Mouse (Mus musculus): ENCODE data around the gene Gpat2. TPM values are rescaled to one million over a fixed set of nuclear protein-coding genes. Genes with fewer than 3 reads are reported as not detected.
A peak's percentile ranks its signal among the peaks of the same experiment; 100 is the strongest.

Gene Gpat2
- total RNA-seq (2021) = not detected
- long read RNA-seq, experiment 1 = 0 reads
- long read RNA-seq, experiment 2 = 0 reads

DNA sequence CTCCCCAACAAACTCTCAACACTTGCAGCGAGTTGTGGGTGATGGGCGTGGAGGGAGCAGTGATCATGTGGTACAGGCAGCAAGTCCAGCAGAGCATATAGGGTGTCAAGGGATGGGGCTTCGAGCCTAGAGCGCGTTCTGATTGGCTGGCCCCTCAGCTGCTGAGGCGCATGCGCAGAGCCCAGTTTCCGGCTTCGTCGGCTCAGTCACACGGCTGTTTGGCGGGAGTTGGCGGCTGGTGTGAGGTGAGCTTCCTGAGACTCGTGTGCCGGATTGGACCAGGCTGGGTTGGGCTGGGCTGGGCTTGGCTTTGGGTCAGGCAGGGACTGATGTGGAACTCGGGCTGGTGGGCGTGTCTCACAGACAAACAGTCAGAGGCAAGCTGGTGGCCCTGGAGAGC lies at the start of gene Gpat2:
TSS of gene Gpat2 (plus strand) at position 223 of the 400 bp plus-strand sequence.
- DNase-seq = no peak
- Histone ChIP-seq H3K4me3 (no peak within 1 kb of the TSS), H3K27ac (no peak within 1 kb of the TSS)
- no peak for TF ChIP-seq CTCF (IDR thresholded peaks at IDR 0.05)
- intact Hi-C loops (cut with DNase I) = no loop called here

- H3K4me3 ChIP-seq = no peak overlapping the region
- no peak for DNase-seq
- peak; percentile 26; the same call in 1 of the 2 replicates for TF ChIP-seq CTCF (IDR thresholded peaks at IDR 0.05)
- no peak overlapping the region for H3K27ac ChIP-seq
- intact Hi-C loops (cut with DNase I) = no loop called here
Measured at GRCm38 (mm10) chr2:127375759-127376341, 49.1 kb upstream of the Gpat2 start.

DNA sequence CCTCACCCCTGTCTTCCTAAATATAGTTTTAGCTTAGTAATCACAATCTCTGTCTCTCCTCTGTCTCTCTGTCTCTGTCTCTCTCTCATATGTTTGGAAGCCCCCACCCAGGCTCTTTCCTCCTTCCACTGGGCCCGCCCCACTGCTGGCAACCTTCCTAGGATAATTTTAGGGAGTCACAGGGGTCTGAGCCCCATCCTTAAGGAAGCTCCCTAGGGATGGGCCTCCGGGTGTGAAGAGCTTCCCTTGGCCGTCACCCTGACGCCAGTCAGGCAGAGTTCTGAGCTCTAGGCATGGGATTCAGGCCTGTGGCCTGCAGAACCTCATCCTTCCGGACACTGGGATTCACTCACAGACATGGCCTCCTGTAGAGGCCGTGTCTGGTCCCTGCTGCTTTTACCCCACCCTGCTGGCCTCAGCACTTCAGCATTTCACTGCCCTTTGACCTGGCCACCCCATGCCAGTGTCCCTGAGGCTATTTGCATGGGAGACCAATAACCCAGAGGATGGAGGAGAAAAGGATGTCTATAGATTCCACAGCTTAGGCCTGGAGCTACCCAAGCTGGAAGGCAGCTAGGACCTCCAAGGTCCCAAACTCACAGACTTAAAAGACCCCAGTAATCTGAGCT lies 48.5 kb upstream of the Gpat2 start:
- no peak for DNase-seq

DNA sequence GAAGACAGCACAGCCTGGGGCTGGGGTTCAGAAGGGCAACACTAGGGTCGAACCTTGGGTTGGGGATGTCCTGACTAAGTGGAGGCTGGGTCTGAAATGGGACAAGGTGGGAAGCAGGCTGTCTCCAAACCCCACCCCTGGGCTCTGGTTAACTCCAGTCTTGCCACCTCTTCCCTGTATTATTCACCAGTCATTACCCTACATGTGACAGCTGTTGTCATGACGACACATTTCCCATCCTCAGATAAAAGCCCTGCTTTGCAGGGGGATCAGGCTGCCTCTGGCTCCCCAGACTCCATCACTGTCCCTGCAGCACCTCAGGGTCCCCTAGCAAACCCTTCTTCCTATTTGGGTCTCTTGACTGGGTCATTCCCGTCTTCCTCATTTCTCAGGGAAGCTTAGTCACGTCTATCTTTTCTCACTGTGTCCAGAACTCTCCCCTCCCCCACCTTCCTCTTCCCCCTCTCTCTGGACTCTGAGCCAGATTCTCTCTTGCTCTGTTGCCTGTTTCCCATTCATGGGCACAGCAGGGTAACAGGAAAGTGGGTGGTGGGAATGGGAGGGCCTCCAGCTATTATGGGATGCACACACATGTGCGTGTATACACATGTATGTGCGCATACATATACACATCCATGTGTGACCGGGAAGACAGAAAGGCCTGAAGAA lies 46.9 kb upstream of the Gpat2 start:
- TF ChIP-seq CTCF (IDR thresholded peaks at IDR 0.05) = no peak
- DNase-seq = no peak
- peak overlapping the region; percentile 65 for H3K27ac ChIP-seq
- H3K4me3 ChIP-seq = no peak overlapping the region
- intact Hi-C loops (cut with DNase I) = no loop called here

More for the DNA sequence above, 48.5 kb upstream of the Gpat2 start:
- no peak for TF ChIP-seq CTCF (IDR thresholded peaks at IDR 0.05)
- Histone ChIP-seq H3K27ac (no peak overlapping the region; the same call in 1 of the 2 replicates), H3K4me3 (no peak overlapping the region)
- intact Hi-C loops (cut with DNase I) = no loop called here

DNA sequence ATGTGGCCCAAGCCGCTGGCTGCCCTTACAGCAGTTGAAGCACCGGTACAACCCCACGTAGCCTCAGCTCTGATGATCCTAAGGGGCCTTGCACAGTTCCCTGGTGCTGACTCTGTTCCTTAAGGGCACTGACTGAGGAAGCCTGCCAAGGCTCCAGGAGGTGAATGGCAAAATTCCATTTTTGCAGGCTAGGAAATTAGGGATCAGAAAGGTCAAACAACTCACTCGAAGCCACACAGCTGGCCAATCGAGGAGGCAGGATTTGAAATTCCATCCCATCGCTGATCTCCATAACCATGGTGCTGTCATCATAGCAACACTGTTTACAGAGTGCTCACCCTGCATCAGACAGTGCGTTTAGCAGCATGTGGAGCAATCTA lies 46.4 kb upstream of the Gpat2 start:
- no peak overlapping the region for H3K4me3 ChIP-seq
- intact Hi-C loops (cut with DNase I) = no loop called here
- H3K27ac ChIP-seq = peak overlapping the region; percentile 65
- no peak for TF ChIP-seq CTCF (IDR thresholded peaks at IDR 0.05)
- DNase-seq = no peak

DNA sequence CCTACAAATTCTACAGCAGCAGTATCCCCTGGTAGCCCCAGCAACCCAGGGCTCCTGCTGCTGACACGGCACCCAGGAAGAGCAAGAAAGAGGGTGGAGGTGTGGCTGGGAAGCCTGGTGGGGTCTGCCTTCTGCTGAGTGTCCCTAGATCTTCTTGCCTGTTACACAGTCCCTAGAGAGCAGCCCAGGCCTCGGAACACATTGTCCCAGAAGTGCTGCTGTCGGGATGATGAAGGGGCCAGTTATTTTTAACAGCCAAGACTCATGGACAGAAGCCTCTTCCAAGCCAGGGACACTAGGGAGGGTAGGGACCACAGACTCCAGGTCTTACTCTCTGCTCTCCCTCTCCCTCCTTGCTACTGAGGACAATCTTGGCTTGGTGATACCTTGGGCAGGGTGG lies 45.7 kb upstream of the Gpat2 start:
- DNase-seq = no peak
- intact Hi-C loops (cut with DNase I) = no loop called here
- no peak for TF ChIP-seq CTCF (IDR thresholded peaks at IDR 0.05)
- Histone ChIP-seq H3K27ac (peak overlapping the region; percentile 65), H3K4me3 (no peak overlapping the region)

DNA sequence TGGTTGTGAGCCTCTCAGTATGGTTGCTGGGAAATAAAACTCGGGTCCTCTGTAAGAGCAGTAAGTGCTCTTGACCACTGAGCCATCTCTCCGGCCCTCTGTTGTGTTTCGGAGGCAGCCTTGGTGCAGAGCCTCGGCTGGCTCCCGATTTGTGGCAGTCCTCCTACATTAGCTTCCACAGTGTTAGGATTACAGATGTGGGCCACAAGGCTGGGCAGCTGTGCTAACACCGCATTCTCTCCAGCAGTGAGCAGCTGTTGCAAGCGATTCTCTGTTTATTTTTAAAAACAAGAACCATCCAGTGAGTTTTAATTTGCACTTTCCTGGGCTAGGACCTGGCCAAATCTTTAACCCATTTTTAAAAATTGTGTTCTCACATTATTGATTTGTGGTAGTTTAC lies 41.1 kb upstream of the Gpat2 start:
- DNase-seq = no peak
- TF ChIP-seq CTCF (IDR thresholded peaks at IDR 0.05) = no peak
- Histone ChIP-seq H3K4me3 (no peak overlapping the region), H3K27ac (no peak overlapping the region)
- intact Hi-C loops (cut with DNase I) = no loop called here

GRCm38 (mm10) chr2:127387521-127387920 lies 37.5 kb upstream of the Gpat2 start:
- DNase-seq = no peak
- TF ChIP-seq CTCF (IDR thresholded peaks at IDR 0.05) = no peak
- H3K4me3 ChIP-seq = no peak overlapping the region
- intact Hi-C loops (cut with DNase I) = no loop called here
- H3K27ac ChIP-seq = no peak overlapping the region

DNA sequence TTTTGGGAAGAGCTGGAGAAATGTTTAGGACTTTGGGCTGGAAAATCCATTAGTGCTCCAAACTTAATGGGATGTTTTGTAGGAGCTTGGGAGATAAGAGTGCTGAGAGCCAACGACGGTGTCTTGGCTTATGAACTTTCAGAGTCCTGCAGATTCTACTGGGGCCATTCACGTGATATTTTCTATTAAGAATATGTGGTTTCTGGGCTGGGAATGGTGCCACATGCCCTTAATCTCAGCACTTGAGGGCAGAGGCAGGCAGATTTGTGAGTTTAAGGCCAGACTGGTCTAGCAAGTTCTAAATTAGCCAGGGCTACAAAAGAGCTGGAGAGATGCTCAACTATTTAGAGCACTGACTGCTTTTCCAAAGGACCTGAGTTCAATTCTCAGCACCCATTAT lies 34.6 kb upstream of the Gpat2 start:
- no peak overlapping the region for H3K27ac ChIP-seq
- no peak for DNase-seq
- intact Hi-C loops (cut with DNase I) = no loop called here
- H3K4me3 ChIP-seq = no peak overlapping the region
- TF ChIP-seq CTCF (IDR thresholded peaks at IDR 0.05) = no peak

- no peak overlapping the region for H3K27ac ChIP-seq
- no peak overlapping the region for H3K4me3 ChIP-seq
- no peak for TF ChIP-seq CTCF (IDR thresholded peaks at IDR 0.05)
- intact Hi-C loops (cut with DNase I) = no loop called here
- no peak for DNase-seq
Measured at GRCm38 (mm10) chr2:127390846-127391245, 34.2 kb upstream of the Gpat2 start.

DNA sequence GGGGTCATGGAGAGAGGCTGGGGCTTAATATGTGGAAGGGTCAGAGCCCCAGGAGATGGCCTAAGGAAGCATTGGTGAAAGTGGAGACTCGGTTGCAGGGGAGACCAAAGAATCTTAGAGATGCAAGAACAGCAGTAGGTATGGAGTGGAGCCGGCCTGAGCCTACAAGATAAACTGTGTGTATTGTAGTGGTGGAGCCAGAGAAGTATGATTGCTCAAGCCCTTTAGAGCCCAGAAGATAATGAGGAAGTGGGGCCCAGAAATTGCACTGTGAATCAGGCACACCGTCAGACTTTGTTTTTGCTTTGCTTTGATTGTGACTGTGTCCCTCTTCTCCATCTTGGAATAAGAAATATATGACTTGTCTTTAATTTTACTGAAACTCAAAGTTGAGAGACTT lies 33.7 kb upstream of the Gpat2 start:
- Histone ChIP-seq H3K27ac (no peak overlapping the region), H3K4me3 (no peak overlapping the region)
- DNase-seq = no peak
- no peak for TF ChIP-seq CTCF (IDR thresholded peaks at IDR 0.05)
- intact Hi-C loops (cut with DNase I) = no loop called here

DNA sequence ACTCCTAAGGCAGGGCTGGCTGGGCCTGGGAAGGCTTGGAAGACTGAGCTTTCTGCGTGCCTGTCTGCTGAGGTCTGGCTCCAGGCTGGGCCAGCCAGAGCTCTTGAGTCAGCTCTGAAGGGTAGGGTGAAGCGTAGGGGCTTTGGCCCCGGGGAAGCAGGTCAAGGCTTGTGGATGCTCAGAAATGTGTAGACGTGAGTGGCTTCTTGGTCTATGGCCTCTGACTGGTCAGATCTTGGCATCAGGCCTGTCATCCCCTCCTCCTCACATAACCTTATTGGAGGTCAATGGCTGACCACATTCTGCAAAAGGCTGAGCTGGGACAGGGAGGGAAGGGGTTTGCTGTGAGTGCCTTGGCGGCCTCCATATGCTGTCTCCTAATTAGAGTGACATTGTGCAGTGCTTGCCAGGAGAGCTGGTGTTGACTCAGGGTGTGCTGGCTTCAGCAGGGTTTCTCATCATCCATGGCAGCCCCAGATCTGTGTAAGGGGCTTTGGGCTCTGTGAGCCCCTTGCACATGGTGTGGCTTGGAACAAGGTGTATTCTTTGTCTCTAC lies 30.3 kb upstream of the Gpat2 start:
- no peak overlapping the region for H3K27ac ChIP-seq
- no peak for DNase-seq
- no peak overlapping the region for H3K4me3 ChIP-seq
- intact Hi-C loops (cut with DNase I) = no loop called here
- no peak for TF ChIP-seq CTCF (IDR thresholded peaks at IDR 0.05)

DNA sequence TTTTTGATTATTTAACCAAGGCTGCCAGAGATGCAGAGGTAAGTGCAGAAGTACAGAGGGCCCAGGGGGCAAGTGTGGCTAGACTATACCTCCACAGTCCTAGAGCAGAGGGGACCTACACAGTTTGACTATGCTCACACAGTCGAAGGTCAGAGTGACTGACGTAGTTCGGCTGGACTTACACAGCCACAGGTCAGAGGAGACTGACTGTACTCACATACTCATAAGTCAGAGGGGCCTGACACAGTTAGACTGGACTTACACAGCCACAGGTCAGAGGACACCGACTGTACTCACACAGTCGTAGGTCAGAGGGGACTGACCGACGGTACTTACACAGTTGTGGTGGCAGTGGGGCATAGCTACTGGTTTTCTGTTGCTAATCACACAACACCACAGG lies 26.3 kb upstream of the Gpat2 start:
- DNase-seq = no peak
- Histone ChIP-seq H3K4me3 (no peak overlapping the region), H3K27ac (no peak overlapping the region)
- intact Hi-C loops (cut with DNase I) = no loop called here
- TF ChIP-seq CTCF (IDR thresholded peaks at IDR 0.05) = no peak

Data from gastrocnemius, adult 2 months (tissue).